Mouse (Mus musculus) liver, embryonic 16.5 days (tissue): ENCODE measurements around the gene Dnaic2. TPM values are rescaled to one million over a fixed set of nuclear protein-coding genes. Genes with fewer than 3 reads are reported as not detected.

ENCODE experiments used
- polyA plus RNA-seq: library from polyadenylated mRNA; unstranded; fragments of >200 nt; fragmentation: Nextera tagmentation; extraction: Ambion mirVana; gene quantifications from 2 replicates; pipeline ENCODE4 v1.2.1, GENCODE M21; 2015

The Dnaic2 gene
- polyA plus RNA-seq, 1 experiment from 2014 or later: 1.4 TPM

Other genes starting within 250 kb of the Dnaic2 start
- 598 and 706 TPM in 2 replicates for gene Rpl38, start 58.9 kb upstream of the Dnaic2 start, polyA plus RNA-seq
- gene Ttyh2, start 52.0 kb upstream of the Dnaic2 start, polyA plus RNA-seq: 11.5 and 15.3 TPM in 2 replicates
- gene Kif19a, start 38.0 kb downstream of the Dnaic2 start, polyA plus RNA-seq: 0.09 and 0.17 TPM in 2 replicates
- gene Btbd17, start 68.5 kb downstream of the Dnaic2 start, polyA plus RNA-seq: not detected in 2 replicates
- not detected in 2 replicates for gene Gpr142, start 71.5 kb downstream of the Dnaic2 start, polyA plus RNA-seq
- gene Gprc5c, start 123.7 kb downstream of the Dnaic2 start, polyA plus RNA-seq: 19.5 and 20.2 TPM in 2 replicates
- 5.9 and 6.2 TPM in 2 replicates for gene Cd300a, start 162.6 kb downstream of the Dnaic2 start, polyA plus RNA-seq
- gene Cd300lb, start 207.0 kb downstream of the Dnaic2 start, polyA plus RNA-seq: 1.5 and 1.9 TPM in 2 replicates
- 0.14 TPM in 1 of 2 replicates, not detected in the other for gene Cd300c, start 241.7 kb downstream of the Dnaic2 start, polyA plus RNA-seq